Mouse (Mus musculus) layer of hippocampus, adult 18-20 months (tissue): ENCODE measurements around the gene Tiprl. TPM values are rescaled to one million over a fixed set of nuclear protein-coding genes. Genes with fewer than 3 reads are reported as not detected.

ENCODE experiments used
- DNase-seq, 2 experiments: peaks; one replicate each; pipeline ENCODE4 v3.0.0; 2022; ENCODE audit warnings: low spot score in 2 of 2
- total RNA-seq, 2 experiments: library from RNA; stranded (reverse); gene quantifications; 2 replicates each; pipeline ENCODE4 v1.2.3; 2021

Gene Tiprl
- total RNA-seq, 2 experiments from 2014 or later, result 63.0 to 67.1 TPM

DNA sequence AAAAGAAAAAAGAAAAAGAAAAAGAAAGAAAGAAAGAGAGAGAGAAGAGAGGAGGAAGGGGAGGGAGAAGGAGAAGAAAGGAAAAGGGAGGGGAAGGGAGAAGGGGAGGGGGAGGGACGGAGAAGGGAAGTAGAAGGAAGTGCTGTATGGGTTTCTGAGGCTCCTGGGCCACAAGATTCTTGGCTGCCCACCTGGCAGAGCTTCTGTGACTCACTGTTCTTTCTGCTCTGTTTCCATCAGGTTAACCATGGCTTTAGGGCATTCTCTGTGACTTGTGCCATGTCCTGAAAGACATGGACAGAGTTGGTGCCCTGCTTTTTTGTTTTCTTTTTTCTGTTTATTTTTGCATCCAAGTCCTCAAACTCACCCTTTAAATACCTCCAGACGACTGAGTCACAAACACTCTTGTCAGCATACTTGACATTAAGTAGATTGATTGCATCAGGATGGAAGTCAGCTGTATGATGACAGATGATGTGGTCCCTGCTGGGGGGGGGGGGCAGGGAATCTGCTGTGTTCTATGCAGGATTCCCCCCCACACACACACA, 33.2 kb downstream of the Tiprl start:
- no peak for DNase-seq

DNA sequence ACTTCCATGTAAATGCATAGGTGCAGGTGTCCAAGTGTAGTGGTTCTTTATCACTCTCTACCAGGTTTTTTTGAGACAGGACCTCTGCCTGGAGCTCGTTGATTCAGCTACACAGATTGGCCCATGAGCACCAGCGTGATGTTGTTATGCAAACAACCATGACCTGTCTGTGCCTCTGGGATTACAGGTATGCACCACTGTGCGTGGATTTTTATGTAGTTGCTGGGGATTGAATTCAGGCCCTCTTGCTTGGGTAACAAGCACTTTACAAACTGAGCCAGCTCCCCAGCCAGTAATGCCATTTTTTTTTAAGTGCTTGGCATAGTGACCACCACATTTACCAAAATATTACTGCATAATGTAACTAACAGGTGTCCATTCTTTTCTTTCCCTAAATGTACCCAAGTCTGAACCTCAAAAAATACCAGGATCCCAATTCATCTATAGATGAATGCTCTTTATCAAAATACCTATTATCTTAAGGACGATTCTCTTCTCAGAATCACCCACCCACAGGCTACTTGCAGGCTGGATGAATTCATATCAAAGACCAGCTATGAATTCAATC, 35.3 kb downstream of the Tiprl start:
- DNase-seq, result no peak

DNA sequence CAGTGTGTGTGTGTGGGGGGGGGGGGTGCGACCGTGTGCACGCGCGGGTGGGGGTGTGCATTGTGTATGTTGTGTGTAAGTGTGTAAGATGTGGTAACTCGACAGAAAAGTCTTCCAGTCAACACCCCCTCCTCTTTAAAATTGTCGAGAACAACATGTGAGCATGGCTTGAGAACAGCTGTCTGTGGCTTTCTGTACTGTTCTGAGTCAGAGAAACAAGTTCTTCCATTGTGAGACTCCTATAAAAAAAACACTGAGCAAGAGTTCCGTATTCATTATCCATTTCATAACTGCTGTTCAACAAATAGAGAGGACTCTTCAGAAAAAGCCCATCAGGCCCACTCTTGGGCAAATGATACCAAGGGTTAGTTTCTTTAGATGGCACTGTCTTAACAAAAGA, 36.0 kb downstream of the Tiprl start:
- no peak for DNase-seq

DNA sequence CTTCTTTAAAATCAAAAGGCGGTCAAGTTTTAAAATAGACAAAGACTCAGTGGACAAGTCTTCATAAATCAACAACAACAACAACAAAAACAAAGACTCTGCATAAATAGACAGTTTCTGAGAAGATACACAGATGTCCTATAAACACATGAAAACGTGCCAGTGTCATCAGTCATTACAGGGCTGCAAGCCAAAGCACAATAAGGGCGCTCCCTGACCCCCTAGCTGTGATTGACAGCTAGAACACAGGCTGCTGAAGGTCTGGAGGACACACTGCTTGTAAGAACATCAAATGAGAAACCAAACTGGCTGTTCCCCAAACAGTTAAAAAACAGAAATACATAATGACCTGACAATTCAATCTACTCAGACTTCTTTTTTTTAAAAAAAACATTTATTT, 37.2 kb downstream of the Tiprl start:
- DNase-seq, result no peak

DNA sequence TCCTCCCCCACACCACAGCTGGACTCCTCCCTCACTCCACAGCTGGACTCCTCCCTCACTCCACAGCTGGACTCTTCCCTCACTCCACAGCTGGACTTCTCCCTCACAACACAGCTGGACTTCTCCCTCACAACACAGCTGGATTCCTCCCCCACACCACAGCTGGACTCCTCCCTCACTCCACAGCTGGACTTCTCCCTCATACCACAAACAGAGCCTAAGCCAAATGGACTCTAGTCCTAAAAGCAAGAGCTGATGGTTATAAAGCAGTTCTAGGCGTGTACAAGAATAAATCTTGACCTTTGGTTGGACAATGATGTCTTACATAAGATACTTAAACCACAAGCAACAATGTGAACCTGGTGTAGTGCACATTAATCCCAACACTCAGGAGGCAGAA, 37.8 kb downstream of the Tiprl start:
- no peak for DNase-seq

DNA sequence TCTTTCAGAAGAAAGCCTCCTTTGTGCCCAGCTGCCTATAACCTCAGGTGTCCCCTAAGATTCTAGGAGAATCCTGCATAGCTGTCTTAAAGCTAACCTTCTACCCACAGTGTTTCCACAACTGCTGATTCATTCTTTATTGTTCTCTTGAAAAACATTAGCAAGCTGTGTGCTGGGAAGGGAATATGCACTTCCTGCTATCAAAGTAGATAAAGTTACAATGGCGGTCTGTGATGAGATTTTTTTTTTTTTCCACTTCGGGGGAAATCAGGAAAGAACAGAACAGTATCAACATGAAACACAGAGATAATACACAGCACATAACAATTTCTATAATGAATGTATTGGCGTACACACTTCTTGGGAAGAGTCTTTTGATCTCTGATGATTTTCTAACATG, 38.9 kb downstream of the Tiprl start:
- no peak for DNase-seq

DNA sequence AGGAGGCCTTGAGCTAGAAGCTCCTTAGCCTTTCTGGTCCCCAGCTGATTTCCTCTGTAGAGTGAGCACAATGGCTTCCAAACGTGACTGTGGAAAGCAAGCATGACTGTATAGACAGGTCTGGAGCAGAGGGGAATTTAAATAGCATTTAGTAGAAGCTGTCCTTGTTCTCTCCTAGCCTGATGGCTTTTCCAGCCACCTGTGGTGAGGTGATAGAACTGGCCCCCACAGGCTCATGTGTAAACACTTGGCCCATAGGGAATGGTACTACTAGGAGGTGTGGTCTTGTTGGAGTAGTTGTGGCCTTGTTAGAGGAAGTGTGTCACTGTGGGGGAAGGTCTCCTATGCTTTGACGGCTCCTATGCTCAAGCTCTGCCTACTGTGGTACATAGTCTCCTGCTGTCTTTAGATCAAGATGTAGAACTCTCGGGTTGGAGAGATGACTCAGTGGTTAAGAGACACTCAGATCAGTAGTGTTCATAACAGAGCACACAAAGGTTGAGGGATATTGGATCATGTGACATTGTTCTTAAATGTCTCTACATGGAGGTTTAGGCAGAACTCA, 41.3 kb downstream of the Tiprl start:
- DNase-seq, result no peak

DNA sequence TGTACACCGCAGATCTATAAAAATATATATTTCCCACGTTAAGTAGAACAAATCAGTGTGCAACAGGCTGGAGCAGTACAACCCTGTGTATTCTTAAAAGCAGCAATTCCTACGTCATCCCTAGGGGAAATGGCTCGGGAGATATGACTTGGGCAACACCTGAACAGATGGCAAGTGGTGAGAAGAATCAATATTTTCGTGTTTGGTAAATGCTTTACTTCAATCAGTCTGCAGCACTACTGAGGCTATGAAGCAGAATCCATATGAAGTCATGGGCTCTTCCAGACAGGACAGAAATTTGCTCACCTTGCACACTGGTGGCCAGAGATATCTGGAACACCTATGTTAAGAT, 42.2 kb downstream of the Tiprl start:
- no peak for DNase-seq

DNA sequence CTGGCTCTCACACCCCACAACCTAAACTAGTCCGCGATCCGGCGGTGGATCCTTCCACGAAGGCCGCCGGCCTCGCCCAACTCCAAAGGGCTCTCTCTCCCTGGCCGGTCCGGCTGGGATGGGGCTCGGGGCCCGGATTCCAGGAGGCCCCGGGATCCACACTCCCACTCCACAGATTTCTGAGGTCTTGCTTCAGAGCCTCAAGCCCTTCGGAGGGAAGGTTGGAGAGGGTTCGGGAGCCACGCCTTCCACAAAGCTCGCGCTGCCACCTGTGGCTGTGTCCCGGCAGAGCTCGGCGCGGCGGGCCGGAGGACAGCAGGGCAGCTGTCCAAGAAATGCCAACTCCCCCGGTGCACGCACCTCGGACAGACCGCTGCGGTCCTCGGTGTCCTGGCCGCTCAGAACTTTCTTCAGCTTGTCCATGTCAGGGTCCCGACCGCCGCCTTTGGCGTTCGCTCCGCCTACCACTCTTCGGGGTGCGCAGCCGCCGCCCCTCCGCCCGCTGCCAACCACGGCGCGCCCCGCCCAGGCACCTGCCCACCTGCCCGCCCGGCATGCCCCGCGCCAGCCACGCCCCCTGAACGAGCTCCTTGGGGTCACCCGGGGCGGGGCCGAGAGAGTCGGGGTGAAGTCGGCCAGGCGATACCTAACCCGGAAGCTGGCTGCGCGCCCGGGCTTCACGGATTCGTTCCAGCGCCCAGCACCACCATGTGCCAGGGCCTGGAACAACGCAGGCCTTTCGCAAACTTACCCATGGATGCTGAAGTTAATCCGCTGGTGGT, 42.7 kb downstream of the Tiprl start, which contains the start of gene Sft2d2:
Gene Sft2d2, minus strand, starts transcription at position 559 of the 782 bp plus-strand sequence.
- peak; percentile 51 to 65 for DNase-seq

DNA sequence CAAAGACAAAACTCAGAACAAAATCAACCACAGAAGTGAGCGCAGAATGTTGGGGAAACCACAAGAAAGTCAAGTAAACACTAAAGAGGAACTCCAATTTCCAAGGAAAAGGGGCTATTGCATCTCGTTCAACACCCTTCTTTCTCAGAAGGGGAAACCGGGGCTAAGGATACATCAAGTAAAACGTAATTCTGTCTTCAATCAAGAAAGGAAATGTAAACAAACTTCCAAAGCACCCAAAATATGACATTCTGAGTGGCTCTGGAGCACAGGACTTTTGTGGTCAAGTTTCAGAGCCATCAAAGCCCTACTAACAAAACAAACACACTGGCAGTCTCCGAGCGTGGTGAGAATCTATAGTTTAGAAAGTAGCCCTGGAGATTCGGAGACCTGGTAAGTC, 43.4 kb downstream of the Tiprl start:
- DNase-seq, result no peak

DNA sequence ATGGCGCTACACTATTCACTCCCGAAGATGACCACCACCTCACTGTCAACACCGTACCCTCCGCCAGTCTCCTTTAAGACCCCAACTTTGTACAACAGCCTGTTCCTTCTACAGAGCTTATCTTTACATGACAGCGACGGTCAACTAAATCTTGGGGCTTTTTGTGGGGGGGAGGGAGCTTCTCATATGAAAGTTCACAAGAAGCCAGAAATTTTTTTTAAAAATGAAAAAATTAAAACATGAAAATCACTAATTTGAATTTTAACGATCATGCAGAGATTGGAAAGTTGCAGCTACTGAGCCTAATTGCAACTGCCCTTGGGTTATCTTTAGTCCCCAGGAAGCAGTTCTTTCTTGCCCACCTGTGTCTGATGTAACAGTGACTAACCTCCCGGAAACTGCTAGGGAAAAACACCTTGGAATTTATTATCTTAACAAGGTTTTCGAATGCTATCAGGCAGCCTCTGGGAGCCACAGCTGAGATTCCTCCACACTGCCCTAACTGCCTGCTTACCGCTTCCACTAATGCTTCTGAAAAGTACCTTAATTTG, 44.0 kb downstream of the Tiprl start:
- DNase-seq, result no peak

DNA sequence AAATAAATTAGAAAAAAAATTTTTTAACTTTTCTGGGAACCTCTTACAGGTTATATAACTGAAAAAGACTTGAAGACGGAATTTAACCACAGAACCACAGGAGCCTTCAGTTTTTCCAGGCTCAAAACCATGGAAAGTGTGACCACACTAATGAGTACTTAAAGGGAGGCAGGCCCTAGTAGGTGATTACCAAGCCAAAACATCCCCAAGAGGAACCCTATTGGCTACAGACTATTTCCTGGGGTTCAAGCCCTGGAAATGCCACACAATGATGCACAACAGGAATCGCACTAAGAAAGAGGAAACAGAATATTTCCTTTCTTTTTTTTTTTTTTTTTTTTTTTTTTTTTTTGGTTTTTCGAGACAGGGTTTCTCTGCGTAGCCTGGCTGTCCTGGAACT, 44.7 kb downstream of the Tiprl start:
- DNase-seq, result no peak

DNA sequence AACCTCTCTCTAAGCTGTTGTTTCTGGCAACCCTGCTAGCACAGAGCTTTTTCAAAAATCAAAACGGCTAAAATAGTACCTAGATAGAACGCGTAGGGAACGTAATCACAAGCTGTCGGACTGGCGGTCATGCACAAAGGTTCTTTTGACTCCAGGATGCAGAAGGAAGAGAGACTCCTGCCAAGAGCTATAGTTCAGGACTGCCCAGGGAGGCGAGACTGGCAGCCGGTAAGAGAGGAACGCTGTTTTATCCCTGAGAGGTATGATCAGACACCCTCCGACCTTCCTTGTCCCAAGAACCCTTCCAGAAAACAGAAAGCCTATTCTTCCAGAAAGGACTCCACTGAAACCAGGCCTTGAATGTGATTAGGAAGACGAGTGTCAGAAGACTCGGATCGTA, 45.2 kb downstream of the Tiprl start:
- no peak for DNase-seq

DNA sequence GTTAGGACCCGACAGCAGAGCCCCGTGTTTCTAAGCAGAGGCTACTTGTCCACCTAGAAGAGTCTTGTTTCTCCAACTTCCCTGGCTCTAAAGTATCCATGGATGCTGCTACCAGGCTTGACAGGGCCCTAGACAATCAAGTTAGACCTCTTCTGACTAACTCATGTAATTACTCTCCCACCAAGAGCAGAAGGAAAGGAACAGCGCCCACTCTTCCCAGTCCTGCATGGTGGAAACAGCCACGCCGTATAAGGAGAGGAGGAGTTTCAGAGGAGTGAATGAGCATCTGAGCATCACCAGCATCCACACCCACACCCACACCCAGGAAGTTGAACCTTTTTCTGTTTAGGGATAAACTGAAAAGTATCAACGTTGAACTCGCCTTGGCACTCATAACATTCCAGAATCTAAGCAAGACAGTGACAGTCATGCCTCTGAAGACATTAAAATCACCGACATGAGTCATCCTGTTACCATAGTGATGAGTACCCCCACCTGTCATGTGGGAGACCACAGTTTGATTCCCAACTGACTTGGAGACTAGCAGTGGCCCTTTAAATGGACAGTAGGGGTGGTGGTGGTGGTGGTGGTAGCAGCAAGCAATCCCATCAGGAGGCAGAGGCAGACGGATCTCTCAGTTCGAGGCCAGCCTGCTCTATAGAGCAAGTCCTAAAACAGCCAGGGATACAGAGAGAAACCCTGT, 46.1 kb downstream of the Tiprl start:
- DNase-seq, result peak in 1 of 2 experiments; percentile 28

DNA sequence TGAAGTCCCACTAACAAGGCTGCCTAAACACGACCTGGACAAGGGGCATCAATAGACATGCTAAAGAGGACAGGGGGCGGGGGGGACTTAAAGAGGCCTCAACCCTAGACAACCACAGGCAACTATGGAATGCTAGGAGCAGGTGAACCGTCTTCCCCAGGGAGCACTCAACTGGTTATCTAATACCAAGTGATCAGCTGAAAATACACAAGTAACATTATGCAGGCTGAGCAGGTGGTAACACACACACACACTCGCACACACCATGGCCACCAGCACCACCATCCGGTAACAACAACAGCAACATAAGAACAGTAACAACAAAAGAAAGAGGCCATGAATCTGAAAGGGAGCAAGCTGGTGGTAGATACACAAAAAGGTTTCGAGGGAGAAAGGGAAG, 46.7 kb downstream of the Tiprl start:
- no peak for DNase-seq

DNA sequence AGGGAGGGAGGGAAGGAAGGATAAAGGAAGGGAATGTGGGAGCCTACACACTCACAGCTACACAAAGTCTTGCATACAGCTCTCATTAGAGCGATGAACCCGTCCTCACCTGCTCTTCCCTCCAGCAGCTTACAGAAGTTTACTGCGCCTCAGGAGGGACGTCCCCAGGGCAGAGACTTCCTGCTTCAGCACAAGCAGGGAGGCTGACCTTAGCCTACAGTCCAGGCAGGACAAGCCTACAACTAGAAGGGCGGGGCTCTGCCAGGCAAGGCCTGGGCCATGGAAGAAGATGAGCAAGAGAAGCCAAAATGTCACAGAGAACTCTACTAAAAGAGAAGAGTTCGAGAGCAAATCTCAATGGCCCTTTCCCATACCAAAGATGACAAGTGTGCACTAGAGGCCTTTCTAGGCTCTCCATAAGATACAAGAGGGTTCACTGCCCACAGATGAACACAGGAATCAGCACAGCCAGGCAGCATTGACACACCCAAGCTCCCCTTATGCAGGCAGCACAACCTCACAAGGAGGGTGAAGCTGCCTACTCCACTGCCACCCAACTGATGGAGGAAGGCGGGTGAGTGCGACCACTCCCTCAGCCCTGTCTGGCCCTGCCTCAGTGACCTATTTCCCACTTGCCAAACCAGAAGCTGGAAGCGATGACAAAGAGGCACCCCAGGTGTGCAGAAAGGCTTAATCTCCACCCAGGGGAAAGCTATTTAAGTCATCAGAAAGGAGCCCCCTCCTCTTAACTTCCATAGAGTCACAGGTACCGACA, 47.8 kb downstream of the Tiprl start:
- DNase-seq, result no peak

DNA sequence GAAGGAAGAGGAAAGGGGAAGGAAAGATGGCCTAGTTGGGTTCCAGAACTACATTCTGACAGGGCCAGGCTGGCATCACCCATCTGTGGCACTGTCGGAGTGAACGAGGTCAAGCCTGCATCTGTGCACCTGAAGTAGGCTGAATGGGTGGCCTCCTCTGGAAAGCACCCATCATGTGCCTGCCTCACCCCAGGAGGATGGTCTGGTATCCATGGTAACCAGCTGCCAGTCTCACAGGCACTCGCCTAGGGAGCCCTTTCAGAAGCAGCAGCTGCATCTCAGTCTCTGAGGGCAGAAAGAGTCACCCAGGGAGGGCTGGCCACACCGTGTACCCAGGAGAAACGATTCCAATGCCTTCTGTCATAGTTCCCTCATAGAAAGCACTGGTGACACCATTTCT, 49.4 kb downstream of the Tiprl start:
- DNase-seq, result no peak

DNA sequence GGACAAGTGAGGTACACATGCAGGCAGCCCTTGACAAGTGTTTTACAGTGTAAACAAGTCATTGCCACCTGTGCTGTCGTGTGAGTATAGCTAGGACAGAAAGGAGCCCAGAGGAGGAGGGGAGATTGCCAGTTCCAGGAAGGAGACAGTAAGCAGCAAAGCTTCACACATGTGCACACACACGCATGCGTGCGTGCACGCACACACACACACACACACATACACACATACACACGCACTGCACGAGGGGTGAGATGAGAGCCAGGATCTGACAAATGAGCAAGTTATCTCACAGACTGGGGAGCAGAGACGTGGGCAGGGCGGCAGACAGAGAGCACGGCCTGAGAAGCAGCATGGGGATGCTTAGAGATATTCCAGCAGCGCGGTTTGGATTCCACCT, 50.3 kb downstream of the Tiprl start:
- no peak for DNase-seq

DNA sequence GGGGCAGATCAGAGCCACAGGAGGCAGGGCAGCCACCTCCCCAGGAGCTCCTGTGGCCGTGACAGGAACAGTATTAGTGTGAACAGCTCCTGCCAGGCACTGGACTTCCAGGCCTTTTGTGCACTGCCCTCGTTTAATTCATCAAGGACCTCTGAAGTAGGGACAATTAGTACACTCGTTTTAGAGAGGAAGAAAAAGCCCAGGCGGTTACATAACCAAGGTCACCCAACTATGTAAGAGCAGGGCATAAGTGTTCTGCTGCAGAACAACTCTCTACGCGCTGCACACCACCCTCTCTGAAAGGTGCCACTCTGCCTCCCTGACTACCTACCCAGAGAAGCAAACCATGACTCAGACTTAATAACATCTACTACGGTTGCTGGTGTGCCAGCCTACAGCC, 51.7 kb downstream of the Tiprl start:
- DNase-seq, result no peak

DNA sequence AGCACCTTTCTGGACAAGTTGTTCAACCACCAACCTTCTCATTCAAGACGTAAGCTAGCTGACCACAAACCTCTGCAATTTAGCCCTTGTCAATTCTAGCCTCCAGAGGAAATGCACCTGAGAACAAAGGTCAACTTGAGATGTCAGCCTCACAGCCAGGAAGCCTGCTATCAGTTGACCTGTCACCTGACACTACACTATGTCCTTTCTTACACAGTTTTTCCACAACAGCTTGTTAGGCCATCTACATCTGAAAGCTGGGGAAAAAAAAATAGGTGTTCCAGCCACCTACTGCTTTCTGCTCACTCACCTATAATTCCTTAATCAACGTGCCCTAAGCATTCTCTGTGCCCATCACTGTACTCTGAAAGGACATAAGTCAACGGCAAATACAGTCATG, 52.6 kb downstream of the Tiprl start:
- DNase-seq, result no peak

DNA sequence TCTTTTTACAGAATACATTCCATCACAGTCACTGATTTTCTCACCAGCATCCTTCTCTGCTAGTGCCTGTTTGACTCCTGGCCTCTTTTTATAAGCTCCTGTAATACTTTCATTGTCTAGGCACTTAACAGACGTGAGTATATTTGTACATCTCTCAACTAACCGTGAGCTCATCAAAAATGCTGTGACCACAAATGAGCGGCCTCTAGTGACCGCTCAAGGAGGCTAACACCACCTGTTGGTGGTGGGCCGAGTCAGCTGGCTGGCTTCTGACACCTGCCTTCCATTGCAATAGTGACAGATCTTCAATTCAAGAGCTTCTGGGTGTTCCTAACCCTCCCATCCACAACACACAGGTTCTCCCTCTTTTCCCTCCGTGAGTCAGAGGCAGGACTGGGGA, 53.4 kb downstream of the Tiprl start:
- DNase-seq, result no peak
